Mouse (Mus musculus): ENCODE measurements around the gene Rpl5. TPM values are rescaled to one million over a fixed set of nuclear protein-coding genes. Genes with fewer than 3 reads are reported as not detected.

Gene Rpl5
- polyA plus RNA-seq, 1 experiment = not detected

DNA sequence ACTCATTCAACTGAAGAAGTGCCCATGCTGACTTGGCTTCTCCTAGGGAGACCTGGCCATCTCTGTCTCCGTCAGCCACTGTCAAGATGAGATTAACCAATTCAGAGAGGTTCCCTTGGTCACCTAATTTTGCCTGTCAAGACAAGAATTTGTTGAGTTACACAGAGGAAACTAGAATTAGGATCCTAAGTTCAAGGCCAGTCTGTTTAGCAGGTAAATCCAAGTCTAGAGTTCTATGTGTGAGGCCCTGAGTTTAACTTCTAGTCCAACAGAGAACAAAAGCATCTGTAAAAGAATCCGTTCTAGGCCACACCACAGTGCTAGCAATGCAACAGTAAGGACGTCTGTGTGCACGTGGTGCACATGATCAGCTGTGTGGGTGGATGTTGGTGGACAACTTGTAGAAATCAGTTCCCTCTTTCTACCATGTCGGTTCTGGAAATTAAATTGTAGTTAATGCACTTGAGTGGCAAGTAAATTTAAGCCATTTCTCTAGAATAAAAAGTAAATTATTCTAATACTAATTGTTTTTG is 9.8 kb downstream of the Rpl5 start:
- no peaks in the 10 kb centered on the region for H3K4me1 ChIP-seq (ENCODE audit: control insufficient read depth, insufficient read depth, low read length)
- WGBS = 55% methylated on average over 5 of the region's 5 CpGs
- H3K4me3 ChIP-seq (ENCODE audit: insufficient read depth, low read depth, low read length) = no peak overlapping the region
- no peak for TF ChIP-seq CTCF (IDR thresholded peaks at IDR 0.05; ENCODE audit: insufficient read depth, low read depth, low read length)
- TF ChIP-seq POLR2A (IDR thresholded peaks at IDR 0.05; ENCODE audit: insufficient read depth, low read depth, low read length) = no peak
- no peak overlapping the region for H3K27ac ChIP-seq (ENCODE audit: insufficient read depth, low read depth, low read length)

DNA sequence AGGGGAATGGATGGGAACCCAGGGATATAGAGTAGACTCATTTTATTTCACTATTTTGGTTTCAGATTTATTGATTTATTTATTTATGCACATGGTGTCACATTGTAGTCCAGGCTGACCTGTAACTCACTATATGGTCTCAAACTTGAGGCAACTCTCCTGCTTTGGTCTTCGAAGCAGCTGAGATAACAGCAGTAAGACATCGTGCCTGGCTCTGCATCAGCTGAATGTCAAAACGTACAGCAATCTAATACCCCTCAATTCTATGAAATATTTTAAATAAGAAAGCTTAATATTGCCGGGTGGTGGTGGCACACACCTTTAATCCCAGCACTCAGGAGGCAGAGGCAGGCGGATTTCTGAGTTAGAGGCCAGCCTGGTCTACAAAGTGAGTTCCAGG is 10.7 kb downstream of the Rpl5 start:
- H3K4me1 ChIP-seq (ENCODE audit: control insufficient read depth, insufficient read depth, low read length) = peaks cover 2% of the 10 kb centered on the region; the same call in 1 of the 2 replicates
- H3K27ac ChIP-seq (ENCODE audit: insufficient read depth, low read depth, low read length) = no peak overlapping the region
- no peak overlapping the region for H3K4me3 ChIP-seq (ENCODE audit: insufficient read depth, low read depth, low read length)
- 92% methylated on average over 5 of the region's 5 CpGs for whole genome bisulfite sequencing
- TF ChIP-seq POLR2A (IDR thresholded peaks at IDR 0.05; ENCODE audit: insufficient read depth, low read depth, low read length) (no peak), CTCF (IDR thresholded peaks at IDR 0.05; ENCODE audit: insufficient read depth, low read depth, low read length) (no peak)

DNA sequence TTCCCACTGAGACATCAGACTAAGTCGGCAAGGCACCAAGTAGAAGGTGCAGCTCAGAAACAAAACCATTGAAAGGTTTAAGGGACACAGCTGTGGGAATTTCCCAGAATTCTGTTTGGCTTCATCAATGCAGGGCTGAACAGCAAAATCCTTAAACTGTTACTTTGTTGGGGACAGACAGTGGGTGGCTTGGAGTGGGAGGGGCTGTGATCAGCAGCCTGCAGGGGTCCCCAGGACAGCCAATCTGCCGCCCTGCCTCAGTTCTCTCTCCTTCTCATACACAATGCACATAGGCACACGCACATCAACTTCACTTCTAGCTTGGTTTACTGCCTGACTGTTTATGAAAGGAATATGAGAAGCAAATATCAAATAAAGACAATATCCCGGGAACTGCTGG is 15.0 kb downstream of the Rpl5 start:
- Histone ChIP-seq H3K27ac (ENCODE audit: insufficient read depth, low read depth, low read length) (no peak overlapping the region), H3K4me1 (ENCODE audit: control insufficient read depth, insufficient read depth, low read length) (peaks cover 2% of the 10 kb centered on the region; the same call in 1 of the 2 replicates), H3K4me3 (ENCODE audit: insufficient read depth, low read depth, low read length) (no peak overlapping the region)
- TF ChIP-seq POLR2A (IDR thresholded peaks at IDR 0.05; ENCODE audit: insufficient read depth, low read depth, low read length) (no peak), CTCF (IDR thresholded peaks at IDR 0.05; ENCODE audit: insufficient read depth, low read depth, low read length) (no peak)
- WGBS = 40% methylated on average over 4 of the region's 4 CpGs

DNA sequence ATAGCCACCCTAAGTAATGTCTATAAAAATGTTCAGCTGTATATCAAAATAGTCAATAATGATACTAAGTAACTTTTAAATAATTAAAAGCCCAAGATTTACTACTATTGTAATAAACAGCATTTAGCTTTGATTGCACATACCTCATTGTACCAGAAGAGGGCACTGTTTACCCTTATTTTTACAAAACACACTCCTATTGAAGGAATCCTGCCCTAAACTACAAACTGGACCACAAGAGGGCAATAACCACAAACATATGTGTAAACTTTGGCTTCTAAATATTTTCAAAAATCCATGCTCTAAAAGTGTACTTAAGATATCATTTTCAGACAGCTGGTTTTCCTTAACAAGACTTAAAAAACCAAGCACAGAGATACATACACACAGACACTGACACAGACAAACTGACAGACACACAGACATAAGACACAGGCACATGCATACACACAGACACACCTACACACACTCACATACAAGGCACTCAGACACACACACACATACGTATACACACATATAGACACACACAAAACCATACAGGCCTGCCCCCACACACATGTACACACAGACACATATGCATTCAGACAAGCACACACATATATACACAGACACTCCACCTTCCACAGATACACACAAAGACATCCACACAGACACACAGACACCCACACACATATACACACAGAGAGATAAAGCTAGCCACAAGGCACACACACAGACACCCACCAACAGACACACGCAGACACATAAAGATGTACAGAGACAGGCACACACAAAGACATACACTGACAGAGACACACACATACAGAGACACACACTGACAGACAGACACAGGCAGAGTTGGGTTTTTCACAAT is 21.3 kb downstream of the Rpl5 start:
- TF ChIP-seq CTCF (IDR thresholded peaks at IDR 0.05; ENCODE audit: insufficient read depth, low read depth, low read length) (no peak), POLR2A (IDR thresholded peaks at IDR 0.05; ENCODE audit: insufficient read depth, low read depth, low read length) (no peak)
- Histone ChIP-seq H3K4me3 (ENCODE audit: insufficient read depth, low read depth, low read length) (no peak overlapping the region), H3K4me1 (ENCODE audit: control insufficient read depth, insufficient read depth, low read length) (peaks cover 2% of the 10 kb centered on the region; the same call in 1 of the 2 replicates), H3K27ac (ENCODE audit: insufficient read depth, low read depth, low read length) (no peak overlapping the region)
- WGBS = 72% methylated on average over 2 of the region's 2 CpGs

DNA sequence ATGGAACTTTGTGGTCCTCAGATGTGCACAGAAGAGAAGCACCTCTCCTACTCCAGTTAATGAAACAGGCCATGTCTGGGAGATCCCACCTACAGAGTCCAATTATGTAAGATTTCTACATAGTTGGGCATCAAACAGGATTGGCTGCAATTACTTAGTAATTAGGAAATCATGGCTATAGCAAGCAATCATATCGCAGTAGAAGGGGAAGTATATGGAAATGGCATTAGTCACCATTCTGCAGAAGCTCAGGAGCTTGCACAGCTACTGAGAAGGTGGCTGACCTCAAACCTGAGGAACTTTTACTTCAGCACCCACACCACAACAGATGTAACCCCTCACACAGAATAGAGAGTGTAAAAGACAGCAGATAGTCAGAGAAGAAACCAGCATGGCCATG is 22.5 kb downstream of the Rpl5 start:
- no peak overlapping the region for H3K27ac ChIP-seq (ENCODE audit: insufficient read depth, low read depth, low read length)
- 61% methylated on average over 1 of the region's 1 CpGs for WGBS
- no peak overlapping the region for H3K4me3 ChIP-seq (ENCODE audit: insufficient read depth, low read depth, low read length)
- peaks cover 2% of the 10 kb centered on the region; the same call in 1 of the 2 replicates for H3K4me1 ChIP-seq (ENCODE audit: control insufficient read depth, insufficient read depth, low read length)
- TF ChIP-seq CTCF (IDR thresholded peaks at IDR 0.05; ENCODE audit: insufficient read depth, low read depth, low read length) (no peak), POLR2A (IDR thresholded peaks at IDR 0.05; ENCODE audit: insufficient read depth, low read depth, low read length) (no peak)

DNA sequence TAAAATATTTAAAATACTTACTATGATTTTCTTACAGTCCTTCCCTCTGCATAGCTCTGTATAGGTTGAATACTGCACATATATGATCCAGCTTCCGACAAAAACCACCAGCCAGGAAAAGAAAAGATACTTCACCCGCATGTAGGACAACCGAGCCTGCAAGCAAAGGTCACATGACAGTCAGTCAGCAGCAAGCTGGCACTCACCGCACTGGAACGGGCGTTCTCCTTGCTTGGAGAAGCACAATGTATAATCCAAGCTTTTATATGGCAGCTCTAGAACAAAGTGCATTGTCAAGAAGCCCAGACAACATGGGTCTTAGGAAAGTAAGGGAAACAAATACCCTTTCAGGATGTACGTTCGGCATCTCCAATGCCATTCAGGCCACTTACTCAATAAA is 24.3 kb downstream of the Rpl5 start:
- Histone ChIP-seq H3K4me3 (ENCODE audit: insufficient read depth, low read depth, low read length) (no peak overlapping the region), H3K27ac (ENCODE audit: insufficient read depth, low read depth, low read length) (no peak overlapping the region), H3K4me1 (ENCODE audit: control insufficient read depth, insufficient read depth, low read length) (peaks cover 2% of the 10 kb centered on the region; the same call in 1 of the 2 replicates)
- 61% methylated on average over 8 of the region's 8 CpGs for WGBS
- no peak for TF ChIP-seq POLR2A (IDR thresholded peaks at IDR 0.05; ENCODE audit: insufficient read depth, low read depth, low read length)
- TF ChIP-seq CTCF (IDR thresholded peaks at IDR 0.05; ENCODE audit: insufficient read depth, low read depth, low read length) = no peak

DNA sequence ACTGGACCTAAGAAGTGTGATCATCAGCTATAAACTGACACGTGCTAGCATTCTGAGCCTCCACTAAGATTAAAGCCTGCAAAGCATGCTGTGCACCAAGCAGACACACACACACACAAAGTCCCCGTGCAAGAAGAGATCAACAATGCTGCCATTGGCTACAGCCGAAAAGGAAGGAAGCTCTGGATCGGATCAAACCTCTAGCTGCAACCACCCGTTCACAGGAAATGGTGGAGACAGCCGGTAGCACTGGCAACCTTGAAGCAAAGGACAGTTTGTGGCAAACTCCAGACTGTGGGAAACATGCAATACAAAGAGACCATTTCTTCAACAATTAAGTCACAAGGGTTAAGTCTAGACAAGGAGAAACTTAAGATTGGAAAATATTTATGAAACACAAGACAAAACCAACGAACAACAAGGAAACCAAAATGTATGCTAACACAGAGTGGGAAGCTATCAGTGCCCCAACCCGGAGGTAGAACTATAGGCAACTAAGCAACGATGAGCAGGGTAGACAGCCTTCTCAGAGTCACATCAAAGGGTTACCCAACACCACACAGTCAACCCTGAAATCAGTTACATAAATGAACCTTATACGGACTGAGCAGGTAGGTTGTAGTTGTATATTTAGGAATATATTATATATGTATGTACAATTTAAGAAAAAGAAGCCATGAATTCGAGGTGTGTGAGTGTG is 26.4 kb downstream of the Rpl5 start:
- Histone ChIP-seq H3K4me1 (ENCODE audit: control insufficient read depth, insufficient read depth, low read length) (peaks cover 2% of the 10 kb centered on the region; the same call in 1 of the 2 replicates), H3K27ac (ENCODE audit: insufficient read depth, low read depth, low read length) (no peak overlapping the region), H3K4me3 (ENCODE audit: insufficient read depth, low read depth, low read length) (no peak overlapping the region)
- TF ChIP-seq POLR2A (IDR thresholded peaks at IDR 0.05; ENCODE audit: insufficient read depth, low read depth, low read length) (no peak), CTCF (IDR thresholded peaks at IDR 0.05; ENCODE audit: insufficient read depth, low read depth, low read length) (no peak)
- WGBS = 84% methylated on average over 11 of the region's 11 CpGs

DNA sequence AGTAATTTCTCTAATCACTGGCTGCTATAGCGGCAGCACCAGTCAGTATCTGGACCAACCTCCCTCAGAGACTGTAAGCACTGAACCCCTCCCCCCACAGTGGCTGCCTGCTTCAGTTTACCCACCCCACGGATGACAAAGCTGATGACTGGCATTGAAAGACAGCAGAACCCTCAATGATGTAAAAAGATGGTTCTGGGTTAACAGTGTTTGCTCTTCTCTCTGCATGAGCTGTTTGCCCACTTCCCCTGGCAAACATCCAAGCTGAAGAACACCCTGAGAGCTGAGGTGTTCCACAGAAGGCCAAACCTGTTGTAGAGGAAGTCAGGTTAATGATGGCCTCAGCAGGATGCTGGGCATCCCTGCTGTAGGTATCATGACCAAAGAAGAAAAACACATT is 32.3 kb downstream of the Rpl5 start:
- Histone ChIP-seq H3K4me3 (ENCODE audit: insufficient read depth, low read depth, low read length) (no peak overlapping the region), H3K4me1 (ENCODE audit: control insufficient read depth, insufficient read depth, low read length) (no peaks in the 10 kb centered on the region), H3K27ac (ENCODE audit: insufficient read depth, low read depth, low read length) (no peak overlapping the region)
- TF ChIP-seq CTCF (IDR thresholded peaks at IDR 0.05; ENCODE audit: insufficient read depth, low read depth, low read length) (no peak), POLR2A (IDR thresholded peaks at IDR 0.05; ENCODE audit: insufficient read depth, low read depth, low read length) (no peak)
- WGBS = 28% methylated on average over 2 of the region's 2 CpGs
